Mouse (Mus musculus) heart, embryonic 11.5 days (tissue): ENCODE measurements around the gene Gramd1a. TPM values are rescaled to one million over a fixed set of nuclear protein-coding genes. Genes with fewer than 3 reads are reported as not detected.

ENCODE experiments used
- ATAC-seq: fragments of 200-750 bp; cut with Nextera tagmentation; replicated peaks from 2 replicates; pipeline ENCODE4 v1.8.0; 2017; ENCODE audit warnings: moderate library complexity; ENCODE audit not compliant: insufficient number of reproducible peaks, low FRiP score, low TSS enrichment
- H3K27ac ChIP-seq: fragments of 300-500 bp; sonication (generic); 2 replicates; pipeline ENCODE4 v1.5.1; 2014; ENCODE audit warnings: mild to moderate bottlenecking, low read depth, low read length
- H3K27me3 ChIP-seq: fragments of 300-500 bp; sonication (generic); 2 replicates; pipeline ENCODE4 v1.6.1; 2014; ENCODE audit warnings: mild to moderate bottlenecking, low read length, mixed read lengths; ENCODE audit not compliant: control insufficient read depth, insufficient read depth
- H3K36me3 ChIP-seq: fragments of 300-500 bp; sonication (generic); 2 replicates; pipeline ENCODE4 v1.6.1; 2014; ENCODE audit warnings: mild to moderate bottlenecking, low read length, moderate library complexity, mixed read lengths; ENCODE audit not compliant: control insufficient read depth, insufficient read depth
- H3K4me1 ChIP-seq: fragments of 300-500 bp; sonication (generic); 2 replicates; pipeline ENCODE4 v1.6.1; 2014; ENCODE audit warnings: low read length; ENCODE audit not compliant: control insufficient read depth, insufficient read depth
- H3K4me2 ChIP-seq: fragments of 300-500 bp; sonication (generic); 2 replicates; pipeline ENCODE4 v1.6.1; 2014; ENCODE audit warnings: mild to moderate bottlenecking, moderate library complexity
- H3K4me3 ChIP-seq: fragments of 300-500 bp; sonication (generic); 2 replicates; pipeline ENCODE4 v1.5.1; 2014; ENCODE audit warnings: low read depth, low read length
- H3K9ac ChIP-seq: fragments of 300-500 bp; sonication (generic); 2 replicates; pipeline ENCODE4 v1.6.1; 2014; ENCODE audit warnings: mild to moderate bottlenecking, low read depth, low read length, moderate library complexity
- H3K9me3 ChIP-seq: fragments of 300-500 bp; sonication (generic); replicated peaks from 2 replicates; pipeline ENCODE4 v1.6.1; 2016; ENCODE audit warnings: low read length; ENCODE audit not compliant: control insufficient read depth
- WGBS: fragments of 180-500 bp; shearing (Covaris S2); extraction: QIAGEN DNeasy Blood & Tissue Kit; methylation state at CpG from one replicate; pipeline ENCODE4 v1.1.7; 2014; ENCODE audit not compliant: insufficient replicate concordance; 5-methylcytosine and 5-hydroxymethylcytosine counted together
- polyA plus RNA-seq: library from polyadenylated mRNA; unstranded; fragments of >200 nt; fragmentation: Nextera tagmentation; extraction: Ambion mirVana; gene quantifications from 2 replicates; pipeline ENCODE4 v1.2.1, GENCODE M21; 2014

Gramd1a gene
- polyA plus RNA-seq, 1 experiment from 2014 or later: 49.0 TPM

DNA sequence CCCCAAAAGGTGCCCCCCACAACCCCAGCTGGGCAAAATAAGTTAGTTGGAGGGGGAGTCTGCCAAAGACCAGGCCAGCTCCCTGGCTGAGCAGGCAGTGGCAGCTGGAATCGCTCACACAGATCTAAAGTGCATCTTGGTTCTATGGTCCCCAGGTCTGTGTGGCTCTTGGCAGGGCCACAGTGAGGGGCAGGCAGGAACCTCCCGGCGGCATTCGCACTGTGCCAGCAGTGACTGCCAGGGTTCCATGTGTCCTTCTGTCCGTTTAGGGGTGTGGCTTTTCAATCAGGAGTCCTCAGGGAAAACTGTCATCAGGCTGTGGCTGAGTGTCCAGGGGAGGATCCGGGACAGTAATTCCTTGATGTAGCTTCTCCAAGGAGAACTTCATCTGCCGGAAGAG, 25.5 kb downstream of the Gramd1a start:
- Histone ChIP-seq H3K9me3 (no peaks in the 10 kb centered on the region), H3K27me3 (peaks cover 16% of the 10 kb centered on the region), H3K36me3 (peaks cover 46% of the 10 kb centered on the region), H3K9ac (no peak overlapping the region), H3K27ac (no peak overlapping the region), H3K4me1 (peaks cover 7% of the 10 kb centered on the region; the same call in 1 of the 2 replicates), H3K4me3 (no peak overlapping the region), H3K4me2 (no peak overlapping the region)
- whole genome bisulfite sequencing: 91% methylated on average over 7 of the region's 7 CpGs
- ATAC-seq: no peak

DNA sequence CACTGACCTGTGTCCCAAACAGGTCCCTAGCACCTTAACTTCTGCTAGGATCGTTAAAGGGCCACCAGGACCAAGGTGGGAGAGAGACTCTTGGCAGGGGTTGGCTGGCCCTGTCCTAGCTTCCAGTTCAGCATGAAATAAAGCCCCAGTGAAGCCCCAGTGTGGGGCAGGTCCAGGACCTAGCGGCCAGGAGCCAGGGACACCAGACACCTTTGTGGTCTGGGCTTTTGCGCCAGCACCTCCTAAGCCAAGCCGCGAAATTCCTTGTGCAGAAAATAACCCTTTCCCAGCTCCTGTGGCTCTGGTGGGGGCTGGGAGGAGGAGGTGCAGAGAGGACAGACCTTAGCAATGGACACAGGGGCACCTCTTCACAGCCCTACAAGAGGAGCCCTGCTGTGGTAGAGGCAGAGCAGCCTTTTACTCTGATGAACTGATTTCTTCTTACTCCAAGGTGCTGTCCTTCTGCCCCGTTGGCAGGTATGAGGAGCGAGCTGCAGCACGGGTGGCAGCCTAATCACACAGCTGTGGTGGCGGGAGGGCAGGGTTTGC, 27.5 kb downstream of the Gramd1a start:
- H3K4me3 ChIP-seq: no peak overlapping the region
- 47% methylated on average over 9 of the region's 9 CpGs for WGBS
- H3K27ac ChIP-seq: no peak overlapping the region
- H3K9ac ChIP-seq: 0 out of 2 replicates have a peak overlapping the region, but pooled peaks have one; percentile 34
- H3K9me3 ChIP-seq: no peaks in the 10 kb centered on the region
- H3K36me3 ChIP-seq: peaks cover 32% of the 10 kb centered on the region
- peaks cover 7% of the 10 kb centered on the region; the same call in 1 of the 2 replicates for H3K4me1 ChIP-seq
- ATAC-seq: no peak
- peaks cover 20% of the 10 kb centered on the region for H3K27me3 ChIP-seq
- no peak overlapping the region for H3K4me2 ChIP-seq

DNA sequence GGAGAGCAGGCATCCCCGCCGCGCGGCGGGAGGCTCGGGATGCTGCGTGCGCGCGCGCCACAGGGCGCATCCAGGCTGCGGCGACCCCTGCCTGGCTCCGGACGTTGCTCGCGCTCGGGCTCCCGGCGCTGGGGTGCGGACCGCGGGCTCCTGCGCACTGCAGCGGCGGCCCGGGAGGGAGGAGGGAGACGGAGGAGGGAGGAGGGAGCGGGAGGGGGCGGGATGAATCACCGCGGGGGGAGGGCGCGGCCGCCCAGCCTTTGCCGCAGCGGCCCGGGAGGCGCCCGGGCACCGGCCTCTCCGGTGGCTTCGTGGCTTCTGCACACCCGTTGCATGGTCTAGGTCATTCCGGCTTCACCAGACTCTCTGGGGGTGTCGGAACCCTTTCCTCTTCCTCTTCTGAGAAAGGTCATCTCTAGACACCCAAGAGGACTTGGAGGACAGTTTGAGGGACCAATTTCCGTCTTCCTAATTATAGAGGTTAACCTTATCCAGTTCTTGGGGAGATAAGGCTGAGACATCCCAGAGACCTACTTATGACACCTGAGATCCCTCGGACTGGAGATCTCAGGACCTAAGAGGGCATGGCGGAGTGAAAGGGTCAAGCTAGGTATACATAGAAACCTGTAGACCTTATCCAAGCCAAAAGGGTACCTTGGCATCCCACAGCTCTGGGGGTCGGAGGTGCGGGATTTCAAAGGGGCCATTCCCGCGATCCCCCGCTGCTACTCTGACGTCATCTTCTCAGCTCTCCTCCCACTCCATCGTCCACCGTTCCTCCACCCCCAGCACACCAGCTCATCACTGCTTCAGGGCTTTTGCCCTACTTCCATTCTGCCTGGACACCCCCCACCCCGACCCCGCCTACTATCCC, 28.6 kb downstream of the Gramd1a start, which contains the start of gene Scn1b:
Gene Scn1b, minus strand, starts transcription at position 153 of the 874 bp plus-strand sequence.
- Histone ChIP-seq H3K4me2 (peak within 1 kb of the TSS; percentile 100), H3K27me3 (peaks cover 20% of the 10 kb centered on the region), H3K36me3 (peaks cover 20% of the 10 kb centered on the region), H3K4me3 (peak within 1 kb of the TSS; percentile 60), H3K27ac (no peak within 1 kb of the TSS), H3K9me3 (no peaks in the 10 kb centered on the region), H3K4me1 (peaks cover 7% of the 10 kb centered on the region; the same call in 1 of the 2 replicates), H3K9ac (peak within 1 kb of the TSS; percentile 72)
- ATAC-seq: 0 out of 2 replicates have a peak, but pooled peaks have one; percentile 29
- WGBS: 2% methylated on average over 51 of the region's 60 CpGs

DNA sequence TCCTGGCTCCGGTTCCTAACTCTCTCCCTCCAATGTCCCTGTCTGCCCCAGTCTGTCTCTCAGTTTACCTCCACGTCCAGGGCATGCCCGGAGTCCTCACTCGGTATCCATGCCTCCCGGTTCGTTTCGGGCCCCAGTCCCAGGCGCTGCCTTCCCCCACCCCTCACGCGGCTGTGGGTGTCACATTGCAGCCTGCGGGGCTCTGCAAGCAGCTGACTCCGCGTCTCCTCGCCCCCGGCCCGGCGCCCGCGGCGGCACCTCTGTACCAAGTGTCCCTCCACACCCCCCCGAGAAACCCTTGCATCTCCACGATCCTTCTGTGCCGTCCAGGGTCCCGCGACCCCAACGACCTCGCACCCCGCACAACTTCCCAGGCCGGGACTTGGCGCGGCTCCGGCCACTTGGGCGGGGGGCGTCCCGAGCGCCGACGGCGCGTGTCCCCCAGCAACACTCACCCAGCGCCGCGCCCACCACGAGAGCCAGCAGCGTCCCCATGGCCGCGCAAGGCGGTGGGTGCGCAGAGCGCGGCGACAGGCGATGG, 29.4 kb downstream of the Gramd1a start:
- Histone ChIP-seq H3K27me3 (peaks cover 20% of the 10 kb centered on the region), H3K4me2 (peak overlapping the region; percentile 100), H3K9me3 (no peaks in the 10 kb centered on the region), H3K4me1 (peaks cover 7% of the 10 kb centered on the region; the same call in 1 of the 2 replicates), H3K4me3 (peak overlapping the region; percentile 60), H3K36me3 (peaks cover 13% of the 10 kb centered on the region), H3K27ac (no peak overlapping the region), H3K9ac (peak overlapping the region; percentile 72)
- WGBS: under 1% methylated on average over 52 of the region's 53 CpGs
- no peak for ATAC-seq

DNA sequence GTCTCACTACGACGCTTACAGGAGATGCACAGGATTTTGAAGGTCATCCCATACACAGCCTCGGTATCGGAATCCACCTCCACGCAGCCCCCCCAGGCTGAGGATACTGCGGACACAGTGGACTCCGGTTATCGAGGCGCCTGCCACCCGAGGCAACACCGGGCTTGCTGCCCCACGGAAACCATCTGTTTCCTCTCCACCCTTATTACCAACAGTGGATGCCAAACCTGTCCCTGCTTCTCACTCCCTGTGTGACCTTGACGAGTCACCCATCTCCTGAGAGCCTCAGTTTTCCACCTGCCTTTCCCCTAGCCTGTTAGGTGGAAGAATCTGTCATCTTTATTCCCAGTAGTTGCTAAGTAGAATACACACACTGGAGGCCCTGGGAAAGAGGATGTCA, 30.6 kb downstream of the Gramd1a start:
- Histone ChIP-seq H3K9me3 (no peaks in the 10 kb centered on the region), H3K27ac (no peak overlapping the region), H3K4me1 (peaks cover 7% of the 10 kb centered on the region; the same call in 1 of the 2 replicates), H3K27me3 (peaks cover 20% of the 10 kb centered on the region), H3K4me3 (no peak overlapping the region), H3K36me3 (peaks cover 8% of the 10 kb centered on the region), H3K4me2 (no peak overlapping the region), H3K9ac (no peak overlapping the region)
- ATAC-seq: no peak
- WGBS: 74% methylated on average over 13 of the region's 13 CpGs

DNA sequence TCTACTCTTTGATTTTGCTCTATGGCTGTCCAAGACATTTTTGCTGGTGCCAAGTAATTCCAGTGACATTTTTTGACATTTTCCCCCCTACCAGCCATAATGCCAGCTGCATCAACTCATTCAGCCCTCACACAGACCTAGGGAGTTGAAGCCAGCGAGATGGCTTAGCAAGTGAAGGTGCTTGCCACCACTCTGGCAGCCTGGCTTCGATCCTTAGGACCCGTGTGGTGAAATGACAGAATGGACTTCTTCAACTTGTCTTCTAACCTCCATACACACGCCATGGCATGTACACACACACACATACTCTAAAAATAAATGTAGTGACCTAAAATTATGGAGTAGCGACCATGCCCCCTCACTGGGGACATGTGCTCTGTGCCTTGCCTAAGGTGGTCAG, 31.3 kb downstream of the Gramd1a start:
- WGBS: 77% methylated on average over 5 of the region's 5 CpGs
- no peak for ATAC-seq

DNA sequence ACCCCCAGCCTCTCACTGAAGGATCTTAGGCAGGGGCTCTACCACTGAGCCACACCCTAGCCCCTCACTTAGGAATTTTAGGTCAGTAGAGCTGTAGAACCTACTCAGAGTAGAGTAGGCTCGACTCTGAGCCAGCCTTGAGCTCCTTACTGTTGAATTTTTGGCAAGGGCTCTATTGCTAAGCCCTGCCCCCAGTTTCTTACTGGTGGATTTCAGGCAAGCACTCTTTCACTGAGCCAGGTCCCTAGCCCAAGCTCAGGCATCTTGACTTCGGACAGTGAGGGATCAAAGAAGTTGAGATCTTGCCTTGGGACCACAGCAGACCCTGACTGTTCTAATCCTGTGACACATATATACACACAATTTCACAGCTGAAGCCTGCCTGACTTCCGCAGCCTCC, 32.0 kb downstream of the Gramd1a start:
- H3K27me3 ChIP-seq: peaks cover 20% of the 10 kb centered on the region
- H3K9me3 ChIP-seq: no peaks in the 10 kb centered on the region
- peaks cover 7% of the 10 kb centered on the region; the same call in 1 of the 2 replicates for H3K4me1 ChIP-seq
- no peak overlapping the region for H3K27ac ChIP-seq
- H3K36me3 ChIP-seq: no peaks in the 10 kb centered on the region
- H3K4me2 ChIP-seq: no peak overlapping the region
- no peak overlapping the region for H3K4me3 ChIP-seq
- no peak for ATAC-seq
- 69% methylated on average over 3 of the region's 3 CpGs for WGBS
- no peak overlapping the region for H3K9ac ChIP-seq

More for the DNA sequence above, 31.3 kb downstream of the Gramd1a start:
- H3K4me3 ChIP-seq: no peak overlapping the region
- H3K4me2 ChIP-seq: no peak overlapping the region
- no peak overlapping the region for H3K9ac ChIP-seq
- peaks cover 3% of the 10 kb centered on the region; the same call in 1 of the 2 replicates for H3K36me3 ChIP-seq
- no peaks in the 10 kb centered on the region for H3K9me3 ChIP-seq
- peaks cover 7% of the 10 kb centered on the region; the same call in 1 of the 2 replicates for H3K4me1 ChIP-seq
- no peak overlapping the region for H3K27ac ChIP-seq
- peaks cover 20% of the 10 kb centered on the region for H3K27me3 ChIP-seq
